21 mouse cellular contexts compared by ENCODE assay signal in genomic region chr5:25769406-25769805, GRCm38 (mm10). TPM values are rescaled to one million over a fixed set of nuclear protein-coding genes. Genes with fewer than 3 reads are reported as not detected.
A peak's percentile ranks its signal among the peaks of the same experiment; 100 is the strongest.
DNase-seq lines count a peak whose midpoint lies in the region; ATAC-seq and TF ChIP-seq lines count a peak whose summit lies in the region.
"Had no signal": no experiment of that assay in that cellular context is flagged by ENCODE, and none has a peak within 500 bp of the region (broad histone marks: within the 10 kb centered on the region; RNA-seq: fewer than 3 reads in every experiment).

No protein-coding gene starts in this region.

- no peak for TF ChIP-seq CTCF in heart, adult 2 months (IDR thresholded peaks at IDR 0.05)
- no peak for TF ChIP-seq CTCF in ES-Bruce4 (IDR thresholded peaks at IDR 0.05; ENCODE audit: low read depth, low read length)

- no peak for TF ChIP-seq EP300 in heart, adult 2 months (IDR thresholded peaks at IDR 0.05; ENCODE audit: insufficient read depth, low read depth, low read length)
- no peak for TF ChIP-seq EP300 in ES-Bruce4 (IDR thresholded peaks at IDR 0.05; ENCODE audit: insufficient read depth, low read depth, low read length)

- ATAC-seq in hindbrain, embryonic 15.5 days (ENCODE audit: low FRiP score, low read depth): no peak
- no peak for ATAC-seq in hindbrain, embryonic 12.5 days (ENCODE audit: low FRiP score)
- ATAC-seq in embryonic facial prominence, embryonic 13.5 days (ENCODE audit: insufficient number of reproducible peaks, insufficient read depth, low FRiP score, low TSS enrichment, low read depth): no peak
- ATAC-seq: forebrain, embryonic 16.5 days; intestine, embryonic 15.5 days; liver, postnatal 0 days; midbrain, embryonic 16.5 days had no signal

- no peak overlapping the region for H3K9ac ChIP-seq in heart, adult 2 months (ENCODE audit: low read depth, low read length)
- H3K9ac ChIP-seq in hindbrain, embryonic 15.5 days: no peak overlapping the region
- H3K9ac ChIP-seq in hindbrain, embryonic 12.5 days: no peak overlapping the region
- peak overlapping the region; percentile 33; the same call in 1 of the 2 replicates for H3K9ac ChIP-seq in ES-Bruce4 (ENCODE audit: low read depth, poor library complexity, severe bottlenecking)
- no peak overlapping the region for H3K9ac ChIP-seq in embryonic facial prominence, embryonic 13.5 days
- H3K9ac ChIP-seq: embryonic facial prominence, embryonic 15.5 days; intestine, embryonic 15.5 days; limb, embryonic 15.5 days; liver, postnatal 0 days had no signal

- no peaks in the 10 kb centered on the region for H3K79me2 ChIP-seq in heart, adult 2 months (replicated peaks; ENCODE audit: control insufficient read depth, insufficient read depth, low read length)

- intact Hi-C loops in heart, adult 2 months (cut with DNase I): no loop called here

- peaks cover 4% of the 10 kb centered on the region; the same call in 1 of the 2 replicates for H3K9me3 ChIP-seq in heart, embryonic 10.5 days
- H3K9me3 ChIP-seq in hindbrain, embryonic 15.5 days: no peaks in the 10 kb centered on the region; the same call in 1 of the 2 replicates
- H3K9me3 ChIP-seq in hindbrain, embryonic 12.5 days (replicated peaks): peaks cover 19% of the 10 kb centered on the region
- no peaks in the 10 kb centered on the region; the same call in 1 of the 2 replicates for H3K9me3 ChIP-seq in ES-Bruce4 (replicated peaks; ENCODE audit: control insufficient read depth, insufficient read depth, low read length, poor library complexity, severe bottlenecking)
- no peaks in the 10 kb centered on the region for H3K9me3 ChIP-seq in embryonic facial prominence, embryonic 13.5 days
- H3K9me3 ChIP-seq: embryonic facial prominence, embryonic 15.5 days; intestine, embryonic 15.5 days; limb, embryonic 15.5 days had no signal

- DNase-seq in heart, embryonic 10.5 days (ENCODE audit: low spot score): no peak
- DNase-seq in heart, adult 2 months: no peak
- no peak for DNase-seq in frontal cortex, postnatal 14 days (ENCODE audit: low spot score in 2 of 2)
- DNase-seq in frontal cortex, postnatal 10 days (ENCODE audit: low spot score in 2 of 2): no peak
- DNase-seq: adrenal gland, adult 8-10 months; cerebellum, adult 9-11 months; heart, postnatal 10 days; kidney, postnatal 4 days; layer of hippocampus, adult 9-11 months; liver, postnatal 0 days; lung, postnatal 10 days; right cerebral cortex, adult 18-20 months had no signal

- peak overlapping the region; percentile 20; the same call in 1 of the 2 replicates for H3K4me2 ChIP-seq in hindbrain, embryonic 15.5 days
- no peak overlapping the region; the same call in 1 of the 2 replicates for H3K4me2 ChIP-seq in hindbrain, embryonic 12.5 days (replicated peaks)
- peak overlapping the region; percentile 46; the same call in 1 of the 2 replicates for H3K4me2 ChIP-seq in embryonic facial prominence, embryonic 13.5 days

- no peak overlapping the region for H3K27ac ChIP-seq in heart, embryonic 10.5 days
- no peak overlapping the region for H3K27ac ChIP-seq in heart, adult 2 months
- H3K27ac ChIP-seq in hindbrain, embryonic 15.5 days (replicated peaks): no peak overlapping the region
- no peak overlapping the region for H3K27ac ChIP-seq in hindbrain, embryonic 12.5 days
- H3K27ac ChIP-seq in ES-Bruce4 (ENCODE audit: insufficient read depth, low read length): peak overlapping the region; percentile 79
- H3K27ac ChIP-seq in embryonic facial prominence, embryonic 13.5 days: no peak overlapping the region
- H3K27ac ChIP-seq: embryonic facial prominence, embryonic 15.5 days; intestine, embryonic 15.5 days; limb, embryonic 15.5 days had no signal

- WGBS in heart, embryonic 10.5 days: 47% methylated on average over 2 of the region's 2 CpGs
- WGBS in heart, adult 2 months: 53% methylated on average over 2 of the region's 2 CpGs
- 52% methylated on average over 2 of the region's 2 CpGs for WGBS in hindbrain, embryonic 15.5 days
- WGBS in hindbrain, embryonic 12.5 days: 50% methylated on average over 2 of the region's 2 CpGs
- 55% methylated on average over 2 of the region's 2 CpGs for WGBS in embryonic facial prominence, embryonic 13.5 days

- peaks cover 10% of the 10 kb centered on the region for H3K4me1 ChIP-seq in heart, embryonic 10.5 days
- no peaks in the 10 kb centered on the region; the same call in 1 of the 2 replicates for H3K4me1 ChIP-seq in heart, adult 2 months (ENCODE audit: control insufficient read depth, insufficient read depth, low read length)
- no peaks in the 10 kb centered on the region for H3K4me1 ChIP-seq in hindbrain, embryonic 15.5 days (replicated peaks)
- no peaks in the 10 kb centered on the region for H3K4me1 ChIP-seq in hindbrain, embryonic 12.5 days
- H3K4me1 ChIP-seq in ES-Bruce4 (ENCODE audit: control insufficient read depth, insufficient read depth, low read length): no peaks in the 10 kb centered on the region
- H3K4me1 ChIP-seq in embryonic facial prominence, embryonic 13.5 days: peaks cover 4% of the 10 kb centered on the region; the same call in 1 of the 2 replicates
- H3K4me1 ChIP-seq: embryonic facial prominence, embryonic 15.5 days; intestine, embryonic 15.5 days; limb, embryonic 15.5 days had no signal

- no peaks in the 10 kb centered on the region for H3K27me3 ChIP-seq in heart, embryonic 10.5 days (ENCODE audit: insufficient read depth, poor library complexity, severe bottlenecking)
- no peaks in the 10 kb centered on the region for H3K27me3 ChIP-seq in heart, adult 2 months (ENCODE audit: control insufficient read depth, insufficient read depth, low read length)
- no peaks in the 10 kb centered on the region for H3K27me3 ChIP-seq in hindbrain, embryonic 15.5 days
- H3K27me3 ChIP-seq in hindbrain, embryonic 12.5 days: no peaks in the 10 kb centered on the region; the same call in 1 of the 2 replicates
- H3K27me3 ChIP-seq in ES-Bruce4 (ENCODE audit: control insufficient read depth, insufficient read depth, low read length, poor library complexity, severe bottlenecking): no peaks in the 10 kb centered on the region
- H3K27me3 ChIP-seq in embryonic facial prominence, embryonic 13.5 days: no peaks in the 10 kb centered on the region
- H3K27me3 ChIP-seq: embryonic facial prominence, embryonic 15.5 days; intestine, embryonic 15.5 days; limb, embryonic 15.5 days had no signal

- H3K4me3 ChIP-seq in heart, embryonic 10.5 days: peak overlapping the region; percentile 50; the same call in 1 of the 2 replicates
- no peak overlapping the region for H3K4me3 ChIP-seq in heart, adult 2 months
- no peak overlapping the region for H3K4me3 ChIP-seq in hindbrain, embryonic 15.5 days
- H3K4me3 ChIP-seq in hindbrain, embryonic 12.5 days: no peak overlapping the region
- H3K4me3 ChIP-seq in ES-Bruce4 (ENCODE audit: low read depth, low read length): peak overlapping the region; percentile 56
- no peak overlapping the region for H3K4me3 ChIP-seq in embryonic facial prominence, embryonic 13.5 days
- H3K4me3 ChIP-seq: intestine, embryonic 15.5 days had no signal

- H3K36me3 ChIP-seq in heart, embryonic 10.5 days: 0 out of 2 replicates have a peak, but pooled peaks cover 4% of the 10 kb centered on the region
- H3K36me3 ChIP-seq in heart, adult 2 months (ENCODE audit: control insufficient read depth, insufficient read depth, low read length): no peaks in the 10 kb centered on the region
- no peaks in the 10 kb centered on the region for H3K36me3 ChIP-seq in hindbrain, embryonic 15.5 days
- no peaks in the 10 kb centered on the region for H3K36me3 ChIP-seq in hindbrain, embryonic 12.5 days
- H3K36me3 ChIP-seq in ES-Bruce4 (ENCODE audit: control insufficient read depth, insufficient read depth, low read length, poor library complexity, severe bottlenecking): no peaks in the 10 kb centered on the region
- H3K36me3 ChIP-seq in embryonic facial prominence, embryonic 13.5 days: no peaks in the 10 kb centered on the region
- H3K36me3 ChIP-seq: embryonic facial prominence, embryonic 15.5 days; intestine, embryonic 15.5 days; limb, embryonic 15.5 days had no signal

- no peak for TF ChIP-seq POLR2A in heart, adult 2 months (IDR thresholded peaks at IDR 0.05; ENCODE audit: insufficient read depth, low read depth, low read length)
- TF ChIP-seq POLR2A in ES-Bruce4 (IDR thresholded peaks at IDR 0.05; ENCODE audit: insufficient read depth, low read length): no peak

RNA-seq across cellular contexts. Expression of gene Actr3b, which starts 9.6 kb away (rescaled TPM):
- polyA plus RNA-seq in heart, embryonic 10.5 days (2016; fragmentation: Nextera tagmentation; extraction: Ambion mirVana): 22.7 and 40.6 TPM in 2 replicates
- 10 to 100 TPM; 33.7 to 46.8 TPM for total RNA-seq in heart, adult 2 months (2021)
- polyA plus RNA-seq in heart, adult 2 months (2012; rRNA removed): 28.3 and 28.5 TPM in 2 replicates
- polyA plus RNA-seq in hindbrain, embryonic 15.5 days (2015; fragmentation: Nextera tagmentation; extraction: Ambion mirVana): 38.0 and 42.0 TPM in 2 replicates
- 9.4 and 10.0 TPM in 2 replicates for polyA plus RNA-seq in hindbrain, embryonic 12.5 days (2016; fragmentation: Nextera tagmentation; extraction: Ambion mirVana)
- polyA plus RNA-seq in ES-Bruce4 (2011; ENCODE audit: insufficient read depth, insufficient read length, low read depth, missing spikeins): 10.6 and 10.8 TPM in 2 replicates
- polyA plus RNA-seq in embryonic facial prominence, embryonic 13.5 days (2015; fragmentation: Nextera tagmentation; extraction: Ambion mirVana): 4.7 and 5.2 TPM in 2 replicates

Comparison
In these comparisons a context has a peak if more than half of its experiments do, and no peak if none do; other contexts are left out.
1. H3K4me3 ChIP-seq: peak in heart, embryonic 10.5 days (single experiment) and ES-Bruce4 (single experiment); none in heart, adult 2 months (single experiment), hindbrain, embryonic 15.5 days (single experiment), hindbrain, embryonic 12.5 days (single experiment) and embryonic facial prominence, embryonic 13.5 days (single experiment).